In genomic region chr14:56865112-56865511, GRCm38 (mm10) we compare ENCODE assay signal across 8 mouse cellular contexts. TPM values are rescaled to one million over a fixed set of nuclear protein-coding genes. Genes with fewer than 3 reads are reported as not detected.
DNase-seq lines count a peak whose midpoint lies in the region; ATAC-seq and TF ChIP-seq lines count a peak whose summit lies in the region.
"Not testable (repeated sequence)": the region's sequence is repeated elsewhere in the genome, so short reads cannot be mapped to it uniquely, and the experiment has no call there.

No protein-coding gene starts in this region.

- TF ChIP-seq EP300 in liver, postnatal 0 days (IDR thresholded peaks at IDR 0.05; ENCODE audit: low read depth), result not testable (repeated sequence)

- peak overlapping the region; percentile 59 for H3K4me3 ChIP-seq in embryonic facial prominence, embryonic 10.5 days
- H3K4me3 ChIP-seq in forebrain, embryonic 14.5 days (ENCODE audit: low read depth, low read length), result peak overlapping the region; percentile 14
- H3K4me3 ChIP-seq in heart, embryonic 14.5 days (ENCODE audit: control insufficient read depth in 1 of 2, insufficient read depth in 1 of 2, low read depth in 1 of 2, low read length in 2 of 2), result peak overlapping the region; percentile 39 to 41
- H3K4me3 ChIP-seq in hindbrain, postnatal 0 days (ENCODE audit: low read length), result peak overlapping the region; percentile 33
- H3K4me3 ChIP-seq in limb, embryonic 11.5 days (ENCODE audit: low read depth, low read length), result peak overlapping the region; percentile 37
- peak overlapping the region; percentile 36 for H3K4me3 ChIP-seq in liver, postnatal 0 days (ENCODE audit: low read depth, low read length)
- peak overlapping the region; percentile 29 for H3K4me3 ChIP-seq in midbrain, embryonic 16.5 days (ENCODE audit: low read depth, low read length)
- H3K4me3 ChIP-seq in stomach, embryonic 15.5 days (replicated peaks), result peak overlapping the region; percentile 37

- not testable (repeated sequence) for ATAC-seq in forebrain, embryonic 14.5 days; heart, embryonic 14.5 days (ENCODE audit: insufficient number of reproducible peaks, insufficient read depth, low FRiP score, low read depth); hindbrain, postnatal 0 days; limb, embryonic 11.5 days (ENCODE audit: insufficient number of reproducible peaks, low FRiP score, low TSS enrichment, low read depth); liver, postnatal 0 days; midbrain, embryonic 16.5 days; stomach, embryonic 15.5 days (ENCODE audit: insufficient read depth, low FRiP score, low read depth)

- peak overlapping the region; percentile 41 for H3K4me2 ChIP-seq in forebrain, embryonic 14.5 days (ENCODE audit: low read length)
- H3K4me2 ChIP-seq in heart, embryonic 14.5 days (ENCODE audit: low read length), result peak overlapping the region; percentile 74
- H3K4me2 ChIP-seq in hindbrain, postnatal 0 days (ENCODE audit: low read depth, low read length), result peak overlapping the region; percentile 55
- H3K4me2 ChIP-seq in limb, embryonic 11.5 days (ENCODE audit: low read depth, severe bottlenecking), result peak overlapping the region; percentile 69
- peak overlapping the region; percentile 60 for H3K4me2 ChIP-seq in liver, postnatal 0 days (ENCODE audit: low read depth, low read length)
- peak overlapping the region; percentile 56 for H3K4me2 ChIP-seq in midbrain, embryonic 16.5 days (ENCODE audit: low read length)
- peak overlapping the region; percentile 70 for H3K4me2 ChIP-seq in stomach, embryonic 15.5 days

- not testable (repeated sequence) for H3K27ac ChIP-seq in embryonic facial prominence, embryonic 10.5 days (replicated peaks); forebrain, embryonic 14.5 days (ENCODE audit: low read depth, low read length); heart, embryonic 14.5 days (replicated peaks in 1 of 2; ENCODE audit: control insufficient read depth in 1 of 2, insufficient read depth in 1 of 2, low read depth in 2 of 2, low read length in 2 of 2); hindbrain, postnatal 0 days; limb, embryonic 11.5 days (replicated peaks; ENCODE audit: low read depth, low read length); liver, postnatal 0 days (ENCODE audit: low read depth); midbrain, embryonic 16.5 days (ENCODE audit: low read length); stomach, embryonic 15.5 days

- not testable (repeated sequence) for H3K9ac ChIP-seq in forebrain, embryonic 14.5 days (ENCODE audit: low read length); hindbrain, postnatal 0 days (replicated peaks; ENCODE audit: low read length); liver, postnatal 0 days (replicated peaks); midbrain, embryonic 16.5 days (ENCODE audit: low read depth, low read length); stomach, embryonic 15.5 days
- H3K9ac ChIP-seq in heart, embryonic 14.5 days (ENCODE audit: low read length), result peak overlapping the region; percentile 61
- peak overlapping the region; percentile 50 for H3K9ac ChIP-seq in limb, embryonic 11.5 days (ENCODE audit: low read length)

- not testable (repeated sequence) for TF ChIP-seq CTCF in hindbrain, postnatal 0 days (IDR thresholded peaks at IDR 0.05; ENCODE audit: low read depth); liver, postnatal 0 days (IDR thresholded peaks at IDR 0.05; ENCODE audit: low read depth)

- H3K4me1 ChIP-seq in embryonic facial prominence, embryonic 10.5 days, result peaks cover 12% of the 10 kb centered on the region; the same call in 1 of the 2 replicates
- H3K4me1 ChIP-seq in forebrain, embryonic 14.5 days (ENCODE audit: control insufficient read depth, insufficient read depth, low read length); heart, embryonic 14.5 days (ENCODE audit: control insufficient read depth in 2 of 2, insufficient read depth in 2 of 2, low read length in 2 of 2); hindbrain, postnatal 0 days (ENCODE audit: insufficient read depth, low read length); limb, embryonic 11.5 days (ENCODE audit: control insufficient read depth, insufficient read depth, low read length); liver, postnatal 0 days (ENCODE audit: insufficient read depth); midbrain, embryonic 16.5 days (ENCODE audit: control insufficient read depth, insufficient read depth, low read length); stomach, embryonic 15.5 days: not testable (repeated sequence)

- peak; percentile 34 for DNase-seq in embryonic facial prominence, embryonic 10.5 days (ENCODE audit: low spot score)
- not testable (repeated sequence) for DNase-seq in forebrain, embryonic 14.5 days (ENCODE audit: low spot score); hindbrain, postnatal 0 days (ENCODE audit: low spot score); liver, postnatal 0 days
- DNase-seq in limb, embryonic 11.5 days (ENCODE audit: low spot score), result peak; percentile 34

- WGBS in embryonic facial prominence, embryonic 10.5 days, result 2% methylated on average over 30 of the region's 30 CpGs
- WGBS in forebrain, embryonic 14.5 days, result 3% methylated on average over 30 of the region's 30 CpGs
- 3% methylated on average over 30 of the region's 30 CpGs for WGBS in heart, embryonic 14.5 days
- WGBS in hindbrain, postnatal 0 days, result 3% methylated on average over 29 of the region's 30 CpGs
- 2% methylated on average over 30 of the region's 30 CpGs for WGBS in limb, embryonic 11.5 days
- 7% methylated on average over 20 of the region's 30 CpGs for WGBS in liver, postnatal 0 days (ENCODE audit: insufficient replicate concordance)
- WGBS in midbrain, embryonic 16.5 days, result 3% methylated on average over 22 of the region's 30 CpGs
- 6% methylated on average over 30 of the region's 30 CpGs for WGBS in stomach, embryonic 15.5 days

- H3K9me3 ChIP-seq in embryonic facial prominence, embryonic 10.5 days; forebrain, embryonic 14.5 days (replicated peaks; ENCODE audit: control insufficient read depth, low read length); heart, embryonic 14.5 days (ENCODE audit: control insufficient read depth, low read length); hindbrain, postnatal 0 days (ENCODE audit: low read length); limb, embryonic 11.5 days (ENCODE audit: control insufficient read depth, low read length); liver, postnatal 0 days (ENCODE audit: low read length); midbrain, embryonic 16.5 days (replicated peaks; ENCODE audit: control insufficient read depth, low read length, poor library complexity, severe bottlenecking); stomach, embryonic 15.5 days: not testable (repeated sequence)

- H3K36me3 ChIP-seq in embryonic facial prominence, embryonic 10.5 days (replicated peaks); forebrain, embryonic 14.5 days (ENCODE audit: control insufficient read depth, insufficient read depth, low read length); heart, embryonic 14.5 days (ENCODE audit: control insufficient read depth, insufficient read depth, low read length); hindbrain, postnatal 0 days (ENCODE audit: insufficient read depth, low read length); limb, embryonic 11.5 days (ENCODE audit: control insufficient read depth, insufficient read depth, low read length); liver, postnatal 0 days (replicated peaks; ENCODE audit: insufficient read depth, low read length); midbrain, embryonic 16.5 days (ENCODE audit: control insufficient read depth, insufficient read depth, low read length); stomach, embryonic 15.5 days: not testable (repeated sequence)

- H3K27me3 ChIP-seq in embryonic facial prominence, embryonic 10.5 days (replicated peaks; ENCODE audit: low read depth, poor library complexity, severe bottlenecking), result peaks cover 42% of the 10 kb centered on the region
- not testable (repeated sequence) for H3K27me3 ChIP-seq in forebrain, embryonic 14.5 days (replicated peaks; ENCODE audit: control insufficient read depth, insufficient read depth, low read length); hindbrain, postnatal 0 days (ENCODE audit: insufficient read depth, low read length); limb, embryonic 11.5 days (ENCODE audit: control insufficient read depth, insufficient read depth, low read length); stomach, embryonic 15.5 days (replicated peaks)
- H3K27me3 ChIP-seq in heart, embryonic 14.5 days (ENCODE audit: control insufficient read depth, insufficient read depth, low read length), result peaks cover 14% of the 10 kb centered on the region
- H3K27me3 ChIP-seq in liver, postnatal 0 days (ENCODE audit: insufficient read depth, low read length), result peaks cover 22% of the 10 kb centered on the region
- peaks cover 18% of the 10 kb centered on the region for H3K27me3 ChIP-seq in midbrain, embryonic 16.5 days (ENCODE audit: control insufficient read depth, insufficient read depth, low read depth, low read length)

RNA-seq across cellular contexts. Expression of gene Zmym2, which starts 21.3 kb away (rescaled TPM):
- polyA plus RNA-seq in embryonic facial prominence, embryonic 10.5 days (2016; fragmentation: Nextera tagmentation; extraction: Ambion mirVana), result 67.5 and 67.7 TPM in 2 replicates
- 54.7 and 73.1 TPM in 2 replicates for polyA plus RNA-seq in forebrain, embryonic 14.5 days (2014; fragmentation: Nextera tagmentation; extraction: Ambion mirVana)
- 28.3 and 30.2 TPM in 2 replicates for polyA plus RNA-seq in heart, embryonic 14.5 days (2014; fragmentation: Nextera tagmentation; extraction: Ambion mirVana)
- total RNA-seq in hindbrain, postnatal 0 days (2014; rRNA removed), result 27.3 and 37.1 TPM in 2 replicates
- polyA plus RNA-seq in hindbrain, postnatal 0 days (2015; fragmentation: Nextera tagmentation; extraction: Ambion mirVana), result 28.5 TPM in 2 replicates
- 60.1 and 67.0 TPM in 2 replicates for polyA plus RNA-seq in limb, embryonic 11.5 days (2014; fragmentation: Nextera tagmentation; extraction: Ambion mirVana)
- 4.3 and 4.5 TPM in 2 replicates for polyA plus RNA-seq in liver, postnatal 0 days (2015; fragmentation: Nextera tagmentation; extraction: Ambion mirVana)
- 64.3 and 68.3 TPM in 2 replicates for polyA plus RNA-seq in midbrain, embryonic 16.5 days (2015; fragmentation: Nextera tagmentation; extraction: Ambion mirVana)
- 33.1 and 36.5 TPM in 2 replicates for polyA plus RNA-seq in stomach, embryonic 15.5 days (2015; fragmentation: Nextera tagmentation; extraction: Ambion mirVana)

RNA-seq across cellular contexts. Expression of gene Zmym5, which starts 53.6 kb away (rescaled TPM):
- 22.2 and 26.5 TPM in 2 replicates for polyA plus RNA-seq in embryonic facial prominence, embryonic 10.5 days (2016; fragmentation: Nextera tagmentation; extraction: Ambion mirVana)
- 24.1 and 25.7 TPM in 2 replicates for polyA plus RNA-seq in forebrain, embryonic 14.5 days (2014; fragmentation: Nextera tagmentation; extraction: Ambion mirVana)
- 14.3 and 16.4 TPM in 2 replicates for polyA plus RNA-seq in heart, embryonic 14.5 days (2014; fragmentation: Nextera tagmentation; extraction: Ambion mirVana)
- total RNA-seq in hindbrain, postnatal 0 days (2014; rRNA removed), result 12.1 and 12.4 TPM in 2 replicates
- 25.3 and 25.9 TPM in 2 replicates for polyA plus RNA-seq in hindbrain, postnatal 0 days (2015; fragmentation: Nextera tagmentation; extraction: Ambion mirVana)
- polyA plus RNA-seq in limb, embryonic 11.5 days (2014; fragmentation: Nextera tagmentation; extraction: Ambion mirVana), result 23.9 and 26.6 TPM in 2 replicates
- 8.4 and 10.2 TPM in 2 replicates for polyA plus RNA-seq in liver, postnatal 0 days (2015; fragmentation: Nextera tagmentation; extraction: Ambion mirVana)
- polyA plus RNA-seq in midbrain, embryonic 16.5 days (2015; fragmentation: Nextera tagmentation; extraction: Ambion mirVana), result 36.4 and 38.5 TPM in 2 replicates
- 21.9 and 25.4 TPM in 2 replicates for polyA plus RNA-seq in stomach, embryonic 15.5 days (2015; fragmentation: Nextera tagmentation; extraction: Ambion mirVana)
